Mouse (Mus musculus) cerebellum, postnatal 4 days (tissue): Measurements from ENCODE around the gene Rnf169.

ENCODE experiments used
- DNase-seq, 2 experiments: peaks; one replicate each; pipeline ENCODE4 v3.0.0; 2022; ENCODE audit warnings: low spot score in 2 of 2, mixed read lengths in 1 of 2

The Rnf169 gene

DNA sequence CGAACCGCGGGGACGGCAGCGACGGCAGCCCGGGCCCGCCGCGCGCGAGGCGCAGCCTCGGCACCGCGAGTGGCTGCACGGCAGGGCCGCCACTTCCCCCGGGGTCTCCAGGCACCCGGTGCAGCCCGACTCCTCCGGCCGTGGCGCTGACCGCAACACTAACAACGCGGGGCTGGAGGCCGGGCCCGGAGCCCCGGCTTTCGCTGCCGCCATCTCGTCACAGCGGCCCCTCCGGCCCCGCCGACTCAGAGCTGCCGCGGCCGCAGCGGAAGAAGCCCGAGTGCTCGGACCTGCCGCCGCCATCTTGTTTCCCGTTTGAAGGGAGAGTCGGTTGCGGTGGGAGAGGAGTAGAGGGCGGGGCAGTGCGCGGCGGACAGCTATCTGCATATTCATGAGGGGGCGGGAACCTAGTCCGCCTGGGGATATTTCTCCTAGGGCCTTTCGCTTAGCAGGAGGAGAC is at the start of gene Rnf169:
Gene Rnf169 (minus strand): TSS at position 317 of the 460 bp plus-strand sequence.
- peak; percentile 68 to 86 for DNase-seq

DNA sequence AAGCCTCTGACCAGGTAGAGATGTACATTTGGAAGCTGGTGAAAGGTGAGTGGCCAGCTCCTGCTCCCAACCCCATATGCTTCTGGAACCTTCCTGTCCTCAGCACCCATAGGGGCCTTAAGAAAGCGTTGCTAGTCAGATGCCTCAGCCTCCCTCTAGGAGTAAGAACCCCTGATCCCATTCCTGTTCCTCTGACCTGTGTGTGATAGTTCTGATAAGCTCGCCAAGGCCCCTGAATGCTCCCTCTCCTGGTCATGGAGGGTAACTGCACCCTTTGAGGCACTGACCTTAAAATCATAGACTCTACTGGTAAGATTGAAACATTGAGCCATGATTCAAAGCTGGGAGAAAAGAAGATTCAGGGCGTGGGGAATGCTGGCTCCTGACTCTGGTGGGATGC is 49.1 kb upstream of the Rnf169 start:
- no peak for DNase-seq

DNA sequence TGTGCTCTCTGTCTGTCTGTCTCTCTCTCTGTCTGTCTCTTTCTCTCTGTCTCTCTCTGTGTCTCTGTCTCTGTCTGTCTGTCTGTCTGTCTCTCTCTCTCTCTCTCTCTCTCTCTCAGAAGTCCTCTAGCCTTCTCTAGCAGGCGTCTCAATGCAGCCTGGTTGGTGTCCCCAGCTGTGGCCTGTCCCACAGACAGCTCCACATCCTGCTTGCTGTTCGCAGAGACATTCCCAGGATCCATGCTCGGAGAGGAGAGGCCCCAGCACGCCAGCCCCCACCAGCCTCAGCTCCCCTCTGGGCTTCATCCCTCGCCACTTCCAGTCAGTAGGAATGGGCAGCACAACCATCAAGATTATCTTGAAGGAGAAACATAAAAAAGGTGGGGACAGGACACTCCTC is 47.1 kb upstream of the Rnf169 start:
- no peak for DNase-seq

DNA sequence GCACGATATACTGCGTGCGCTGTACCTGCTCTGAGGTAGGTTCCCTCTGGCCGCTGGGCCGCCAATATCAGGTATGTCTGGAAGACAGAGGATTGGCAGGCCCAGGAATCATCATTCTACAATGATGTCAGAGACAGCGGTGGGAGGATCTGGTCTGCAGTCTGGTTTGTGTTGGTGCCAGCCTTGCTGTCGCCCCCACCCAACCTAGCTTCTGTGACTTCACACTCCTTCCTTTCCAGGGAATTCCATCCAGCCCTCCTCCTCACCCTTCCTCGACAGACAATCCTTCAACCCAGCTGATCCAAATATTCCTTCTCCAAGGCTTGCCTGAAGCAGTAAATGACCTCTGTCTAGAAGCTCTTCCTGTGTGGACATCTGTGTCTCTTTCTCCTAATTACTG is 36.8 kb upstream of the Rnf169 start:
- no peak for DNase-seq

DNA sequence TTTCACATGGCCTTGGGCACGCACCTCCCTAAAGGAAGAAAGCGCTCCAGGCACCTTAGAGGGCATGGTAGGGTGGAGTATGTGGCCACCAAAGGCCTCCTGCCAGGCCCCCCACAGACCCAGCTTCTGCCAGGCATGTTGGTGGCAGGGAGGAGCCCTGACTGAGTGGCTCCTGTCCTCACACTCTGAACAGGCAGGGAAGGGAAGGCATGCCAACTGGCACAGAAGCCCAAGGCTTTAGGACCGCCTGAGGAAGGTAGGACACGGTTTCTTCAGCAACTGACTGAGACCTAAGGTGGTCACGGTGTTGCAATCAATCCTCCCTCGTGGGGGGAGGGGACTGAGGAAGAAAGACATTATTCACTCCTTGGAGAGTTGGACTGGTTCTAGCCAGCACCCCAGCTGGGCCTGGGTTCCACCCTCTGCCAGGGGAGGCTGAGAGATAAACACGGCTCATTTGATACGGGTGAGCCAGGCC is 33.9 kb upstream of the Rnf169 start:
- no peak for DNase-seq

DNA sequence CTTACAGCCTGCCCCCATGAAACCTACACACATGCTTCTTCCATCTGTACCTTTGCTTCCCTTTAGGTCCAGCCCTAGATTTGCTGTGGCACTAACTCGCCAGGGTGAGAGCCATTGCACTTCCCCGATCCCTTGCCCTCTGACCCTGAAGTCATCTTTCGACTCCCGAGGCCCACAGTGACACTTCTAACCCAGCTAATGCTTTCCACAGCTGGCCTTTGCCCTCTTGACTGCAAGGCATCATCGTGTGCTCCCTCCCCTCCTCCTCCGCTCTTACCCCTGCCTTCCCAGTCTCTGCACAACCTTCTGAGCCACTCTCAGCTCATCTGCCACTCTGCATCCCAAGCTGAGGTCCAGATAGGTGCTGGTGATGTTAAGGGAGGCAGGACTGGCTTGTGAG is 32.3 kb upstream of the Rnf169 start:
- no peak for DNase-seq

DNA sequence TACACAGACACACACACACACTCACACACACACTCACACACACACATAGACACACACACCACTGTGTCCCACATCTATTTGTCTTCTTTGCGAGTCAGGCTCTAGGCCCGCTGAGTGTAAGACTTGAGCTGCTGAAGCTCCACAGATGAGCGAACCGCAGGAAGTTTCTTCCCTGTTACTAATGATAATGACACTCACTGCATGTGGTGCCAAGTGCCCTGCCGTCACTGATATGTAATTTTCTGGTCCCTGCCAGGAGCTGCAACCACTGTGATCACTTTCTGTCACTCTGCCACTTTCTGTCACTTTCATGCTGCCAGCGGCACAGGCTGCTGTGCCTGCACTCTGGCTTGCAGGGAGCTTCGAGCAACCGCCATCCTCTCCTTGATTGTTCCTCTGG is 31.8 kb upstream of the Rnf169 start:
- no peak for DNase-seq

DNA sequence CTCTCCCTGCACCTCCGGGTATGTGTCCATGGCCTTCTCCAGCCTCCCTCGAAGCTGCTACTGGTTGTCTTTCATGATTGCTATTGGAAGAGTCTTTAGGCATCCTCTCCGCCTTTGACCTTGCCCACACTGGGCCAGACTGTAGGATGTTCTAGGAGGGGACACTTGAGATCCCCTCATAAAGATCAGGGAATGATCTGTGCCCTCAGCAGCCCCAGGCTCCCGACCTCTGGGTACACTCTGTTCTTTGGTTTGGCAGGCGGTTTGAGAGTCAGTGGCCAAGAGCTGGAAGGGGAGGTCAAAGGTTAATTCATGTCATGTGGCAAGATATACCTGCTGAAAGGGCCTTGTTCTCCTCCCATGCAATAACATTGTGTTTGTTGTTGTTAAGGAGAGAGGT is 30.5 kb upstream of the Rnf169 start:
- DNase-seq, result no peak

DNA sequence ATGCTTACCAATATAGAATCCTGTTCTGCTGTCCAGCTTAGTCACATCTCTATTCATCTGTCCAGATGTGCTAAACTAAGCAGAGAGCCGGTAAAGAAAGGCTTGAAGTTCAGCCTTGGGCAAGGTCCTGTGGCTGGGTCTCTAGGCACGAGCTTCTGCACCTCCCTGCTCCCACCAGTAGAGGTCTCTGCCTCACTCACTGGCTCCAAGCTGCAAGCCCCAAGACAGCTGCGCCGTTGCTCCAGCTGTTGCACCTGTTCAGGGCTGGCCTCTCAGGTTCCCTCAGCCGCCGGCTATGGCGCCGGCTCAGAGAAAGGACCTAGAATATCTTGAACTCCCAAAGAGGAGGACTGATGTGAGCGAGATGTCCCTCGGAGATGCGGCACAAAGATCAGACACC is 29.4 kb upstream of the Rnf169 start:
- DNase-seq, result peak; percentile 32 to 61

DNA sequence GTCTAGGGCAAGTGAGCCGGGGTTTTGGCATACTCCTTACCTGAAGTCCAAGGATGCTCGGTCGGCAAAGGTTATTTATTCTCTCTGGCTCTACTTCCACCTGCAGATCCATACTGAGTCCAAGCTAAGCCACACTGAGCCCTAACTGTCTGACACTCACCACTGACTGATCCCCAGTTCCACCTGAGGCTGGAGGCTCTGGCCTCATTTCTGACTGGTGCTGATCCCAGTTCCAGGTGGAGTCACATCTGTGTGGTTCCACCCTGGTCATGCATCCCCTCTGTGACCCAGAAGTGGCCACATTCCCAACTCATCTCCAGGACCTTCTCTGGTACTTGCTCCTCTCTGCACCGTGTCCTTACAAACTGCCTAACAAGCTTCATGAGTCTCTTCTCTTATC is 28.5 kb upstream of the Rnf169 start:
- DNase-seq, result no peak

DNA sequence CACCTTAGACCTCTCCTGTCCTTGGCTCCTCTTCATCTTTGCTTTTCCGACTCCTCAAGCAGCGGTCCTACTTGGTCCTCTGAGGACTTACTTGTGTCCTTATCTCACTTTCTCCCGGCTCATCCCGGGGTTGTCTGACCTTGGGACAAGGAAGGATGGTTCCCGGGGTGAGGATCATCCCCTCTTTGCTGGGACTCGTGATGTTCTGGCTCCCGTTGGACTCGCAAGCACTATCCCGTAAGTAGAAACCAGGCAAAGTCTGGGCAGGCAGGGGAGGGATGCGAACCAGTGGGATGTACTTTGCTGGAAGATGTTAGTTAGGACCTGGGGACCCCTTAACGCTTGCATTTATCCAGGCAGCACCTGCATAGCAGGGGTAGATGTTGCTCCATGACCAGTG is 26.2 kb upstream of the Rnf169 start:
- DNase-seq, result no peak

DNA sequence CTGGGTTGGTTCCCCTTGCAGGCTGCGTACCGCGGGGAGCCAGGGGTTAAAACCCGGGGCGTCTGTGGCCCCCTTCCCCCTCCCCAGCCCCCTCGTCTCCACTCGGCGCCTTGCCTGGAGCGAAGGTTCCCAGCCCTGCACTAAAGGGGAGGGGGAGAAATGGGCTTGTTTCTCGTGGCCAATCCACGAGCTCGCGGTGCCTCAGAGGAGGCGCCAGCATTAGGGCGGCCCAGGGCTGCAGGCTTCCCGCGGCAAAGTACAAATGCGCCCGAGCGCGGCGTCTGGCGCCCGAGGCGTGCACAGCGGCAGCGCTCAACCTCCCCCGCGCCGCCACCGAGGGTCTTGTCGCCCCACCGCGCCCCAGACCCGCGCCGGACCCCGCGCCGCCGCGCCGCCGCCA is 25.5 kb upstream of the Rnf169 start, which contains the start of gene Chrdl2:
Gene Chrdl2 (plus strand): TSS at position 383 of the 400 bp plus-strand sequence.
- peak in 1 of 2 experiments; percentile 22 for DNase-seq

DNA sequence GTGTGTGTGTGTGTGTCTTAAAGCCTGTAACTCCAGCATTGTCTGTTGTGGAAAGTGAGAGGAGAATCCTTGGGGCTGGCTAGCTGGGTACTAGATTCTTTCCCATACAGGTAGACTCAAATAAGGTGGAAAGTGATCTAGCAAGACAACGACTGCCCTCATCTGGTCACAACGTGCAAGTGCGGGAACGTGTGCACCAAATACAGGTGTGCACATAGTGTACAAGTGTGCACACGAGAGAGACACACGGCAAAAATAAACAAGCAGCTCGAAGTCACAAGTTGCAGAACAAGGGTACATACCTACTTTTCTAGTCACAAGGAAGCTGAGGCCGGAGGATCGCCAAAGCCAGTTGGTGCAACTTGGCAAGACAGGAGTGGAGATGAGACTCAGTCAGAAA is 23.5 kb upstream of the Rnf169 start:
- no peak for DNase-seq

DNA sequence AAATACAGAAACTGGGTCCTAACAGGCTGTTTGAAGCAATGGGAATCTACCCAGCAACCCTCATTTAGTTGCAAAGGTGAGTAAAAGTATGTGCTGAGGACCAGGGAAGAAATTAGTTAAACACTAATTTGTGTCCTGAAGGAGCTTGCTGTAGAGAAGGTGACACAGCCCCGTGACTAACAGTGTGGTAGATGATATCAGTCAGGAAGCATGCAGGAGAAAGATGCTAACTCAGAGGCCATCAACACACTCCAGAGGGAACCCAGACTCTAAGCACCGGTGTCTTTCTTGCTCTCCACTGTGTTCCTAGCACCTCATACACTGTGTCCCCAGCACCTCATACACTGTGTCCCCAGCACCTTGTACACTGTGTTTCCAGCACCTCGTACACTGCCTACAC is 18.4 kb upstream of the Rnf169 start:
- no peak for DNase-seq

DNA sequence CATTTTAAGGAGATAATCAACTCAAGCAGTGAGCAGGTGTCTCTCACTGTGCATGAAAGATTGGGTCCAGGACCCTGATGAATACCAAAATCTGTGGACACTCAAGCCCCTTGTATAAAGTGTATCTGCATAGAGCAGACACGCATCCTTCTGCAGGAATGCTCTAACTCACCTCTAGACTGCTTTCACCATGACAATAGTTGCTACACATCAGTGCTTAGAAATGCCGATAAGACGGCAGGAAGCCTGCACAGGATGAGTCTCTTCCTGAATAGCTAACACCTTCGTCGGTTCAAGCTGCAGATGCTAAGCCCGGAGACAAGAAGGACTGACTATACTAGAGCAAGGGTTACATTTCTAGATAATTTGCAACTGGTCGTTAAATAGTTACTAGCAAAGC is 14.9 kb upstream of the Rnf169 start:
- DNase-seq, result no peak

DNA sequence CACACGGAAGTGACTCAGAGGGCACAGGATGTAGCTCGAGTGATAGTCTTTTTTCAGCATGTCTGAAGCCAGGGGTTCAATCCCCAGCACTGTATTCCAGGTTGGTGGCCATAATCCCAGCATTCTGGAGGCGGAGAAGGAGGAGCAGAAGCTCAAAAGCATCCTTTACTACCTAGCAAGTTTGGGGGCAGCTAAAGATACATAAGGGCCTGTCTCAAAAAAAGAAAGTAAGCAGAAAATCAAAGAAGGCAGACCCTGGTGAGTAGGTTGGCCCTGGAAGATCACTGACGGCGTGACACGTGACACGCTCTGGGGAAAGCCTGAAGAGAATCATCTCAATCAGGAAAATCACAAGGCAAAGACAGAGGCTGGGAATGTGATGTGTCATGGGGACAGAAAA is 12.9 kb upstream of the Rnf169 start:
- no peak for DNase-seq

DNA sequence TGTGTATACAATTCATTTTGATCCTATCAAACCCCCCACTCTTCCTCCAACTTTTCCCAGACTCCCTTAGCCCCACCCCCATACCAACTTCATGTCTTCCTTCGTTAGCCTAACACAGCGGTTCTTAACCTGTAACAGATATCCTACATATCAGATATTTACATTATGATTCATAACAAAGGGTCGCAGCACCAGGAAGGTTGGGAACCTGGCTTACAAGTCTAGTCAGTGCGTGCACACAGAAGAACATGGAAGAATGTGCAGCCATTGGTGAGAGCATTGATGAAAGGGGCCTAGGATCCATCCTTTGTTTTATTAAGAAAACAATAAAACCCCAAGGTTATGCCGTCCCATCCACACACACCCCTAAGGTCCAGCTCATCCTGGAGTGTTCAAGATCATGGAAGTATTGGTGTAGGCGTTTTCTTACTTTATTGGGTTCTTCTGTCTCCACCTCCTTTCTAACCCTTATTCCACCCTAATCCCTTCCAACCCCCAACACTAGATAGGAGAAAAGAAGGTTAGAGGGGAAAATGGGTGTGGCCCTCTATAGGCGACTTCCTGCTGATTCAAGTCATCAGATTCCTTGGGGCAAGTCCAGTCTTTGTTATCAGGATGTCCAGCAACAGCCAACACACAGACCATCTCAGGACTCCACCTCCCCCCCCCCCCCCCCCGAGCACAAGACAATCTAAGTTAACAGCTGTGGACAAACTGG is 10.9 kb upstream of the Rnf169 start:
- no peak for DNase-seq

DNA sequence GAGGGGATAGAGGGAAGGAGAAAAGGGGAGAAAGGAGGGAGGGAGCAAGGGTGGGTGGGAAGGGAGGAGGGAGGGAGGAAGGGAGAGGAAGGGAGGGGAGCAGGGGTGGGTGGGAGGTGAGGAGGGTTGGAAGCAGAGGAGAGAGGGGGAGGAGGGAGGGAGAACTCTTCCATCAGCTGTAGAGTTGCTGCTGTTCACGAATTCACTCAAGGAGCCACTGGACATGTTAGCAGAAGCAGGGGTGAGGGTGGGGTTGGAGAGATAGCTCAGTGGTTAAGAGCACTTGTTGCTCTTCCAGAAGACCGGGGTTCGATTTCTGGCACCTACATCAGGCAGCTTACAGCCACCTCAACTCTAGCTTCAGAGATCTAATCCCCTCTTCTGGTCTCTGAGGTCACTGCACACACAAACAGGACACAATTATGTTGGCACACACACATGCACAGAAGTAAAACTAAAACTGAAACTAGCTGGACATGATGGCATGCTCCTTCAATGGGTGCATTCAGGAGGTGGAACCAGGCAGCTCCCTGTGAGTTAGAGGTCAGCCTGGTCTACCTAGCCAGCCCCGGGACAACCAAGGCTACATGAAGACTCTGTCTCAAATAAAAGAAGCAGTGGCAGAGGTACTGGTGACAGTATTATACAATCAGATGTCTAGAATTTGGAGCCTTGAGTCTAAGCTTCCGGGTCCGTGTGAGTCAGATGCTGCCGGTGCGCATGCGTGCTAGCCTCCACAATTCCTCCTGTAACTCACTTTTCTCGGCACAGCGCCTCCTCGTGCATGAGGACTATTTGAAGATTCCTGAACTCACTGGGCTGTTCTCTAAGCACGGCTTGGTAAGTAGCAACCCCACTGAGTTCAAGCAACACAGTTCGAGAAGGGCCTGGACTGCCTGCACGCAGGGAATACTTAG is 9.9 kb upstream of the Rnf169 start:
- DNase-seq, result peak in 1 of 2 experiments; percentile 46

DNA sequence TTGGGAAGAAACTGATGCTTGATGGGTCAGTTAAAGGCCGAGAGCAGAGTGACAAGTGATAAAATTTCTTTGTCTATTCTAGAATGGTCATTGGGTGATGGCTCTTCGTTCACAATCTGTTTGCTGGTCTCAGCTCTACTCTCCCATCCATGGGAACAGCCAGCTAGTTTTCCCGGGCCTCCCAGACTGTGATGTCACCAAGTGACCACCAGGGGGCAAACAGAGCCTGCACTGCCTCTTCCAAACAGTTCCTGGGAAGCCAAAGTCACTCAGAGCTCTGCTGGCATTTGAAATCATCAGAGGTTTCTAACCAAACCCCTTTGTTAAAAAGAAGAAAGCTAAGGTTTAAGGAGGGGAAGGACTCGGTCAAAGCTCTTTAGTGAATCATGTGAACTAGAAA is 8.5 kb upstream of the Rnf169 start:
- DNase-seq, result peak; percentile 70 to 82

DNA sequence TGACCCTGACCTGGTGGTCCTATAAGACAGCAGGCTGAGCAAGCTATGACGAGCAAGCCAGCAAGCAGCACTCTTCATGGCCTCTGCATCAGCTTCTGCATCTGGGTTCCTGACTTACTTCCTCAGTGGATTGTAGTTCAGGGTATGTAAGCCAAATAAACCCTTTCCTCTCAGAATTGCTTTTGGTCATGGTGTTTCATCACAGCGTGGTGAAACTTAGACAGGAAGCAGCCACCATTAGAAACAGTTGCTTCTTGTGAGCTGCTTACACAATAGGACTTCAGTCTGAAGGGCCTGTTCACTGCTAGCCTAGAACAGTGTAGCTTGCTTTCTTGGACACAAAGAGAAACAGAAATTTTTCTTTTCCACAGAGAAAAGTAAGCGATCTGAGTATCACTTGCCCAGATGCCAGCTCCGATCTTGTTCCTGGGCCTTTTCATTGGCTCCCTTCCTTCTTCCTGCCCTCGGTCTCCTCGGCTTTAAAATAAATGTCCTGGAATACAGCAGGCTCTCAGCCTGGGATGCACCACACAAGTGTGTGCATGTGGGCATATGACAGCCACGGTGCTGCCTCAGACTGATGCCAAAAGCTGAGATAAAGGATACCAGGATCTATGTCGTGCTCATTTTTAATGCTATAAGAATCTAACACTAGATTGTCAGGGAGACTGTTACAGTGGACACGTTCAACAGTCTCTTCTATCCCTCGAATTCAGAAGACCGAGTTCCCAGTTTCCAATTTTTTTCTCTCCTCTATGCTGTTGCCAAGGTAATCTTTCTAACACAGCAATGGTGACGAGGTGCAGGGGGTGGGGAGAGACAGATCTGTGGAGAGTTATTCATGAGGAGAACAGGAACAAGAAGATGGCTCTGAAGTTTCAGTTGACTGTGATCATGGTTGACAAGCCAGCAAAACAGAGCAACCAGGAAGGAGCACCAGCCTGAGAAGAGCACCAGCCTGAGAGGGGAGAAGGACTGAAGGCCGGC is 2.3 kb upstream of the Rnf169 start:
- DNase-seq, result no peak

DNA sequence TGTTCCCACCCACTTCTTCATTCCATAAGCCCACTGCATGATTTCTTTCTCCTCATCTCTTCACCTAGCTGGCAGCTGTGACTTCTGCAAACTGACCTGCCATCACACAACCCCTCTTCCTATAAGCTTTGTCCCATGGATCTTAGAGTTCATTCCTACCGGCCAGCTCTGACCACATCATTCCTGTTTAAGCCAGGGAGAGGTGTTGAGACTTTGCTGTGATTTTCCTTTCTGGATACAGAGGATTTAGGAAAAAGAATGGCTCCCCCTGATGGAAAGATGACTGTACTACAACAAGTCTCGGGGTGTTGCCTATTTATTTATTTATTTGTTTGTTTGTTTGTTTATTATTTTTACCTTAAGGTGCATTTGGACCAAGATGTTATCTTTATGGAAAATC is 1.1 kb upstream of the Rnf169 start:
- peak in 1 of 2 experiments; percentile 34 for DNase-seq
